Mouse (Mus musculus) kidney, adult 2 months (tissue): ENCODE data around the gene Lipc.

Experiments
- CTCF ChIP-seq: fragments of 200-500 bp; conservative IDR thresholded peaks from 2 replicates; pipeline ENCODE4 v1.5.1; 2011; ENCODE audit warnings: low read depth, mild to moderate bottlenecking, control low read depth, low read length, moderate library complexity, mixed read lengths; ENCODE audit not compliant: insufficient read depth, insufficient read length
- POLR2A ChIP-seq: fragments of 200-500 bp; IDR thresholded peaks from one replicate; pipeline ENCODE4 v1.6.1; 2011; ENCODE audit warnings: low read depth, low read length, control low read depth

DNA sequence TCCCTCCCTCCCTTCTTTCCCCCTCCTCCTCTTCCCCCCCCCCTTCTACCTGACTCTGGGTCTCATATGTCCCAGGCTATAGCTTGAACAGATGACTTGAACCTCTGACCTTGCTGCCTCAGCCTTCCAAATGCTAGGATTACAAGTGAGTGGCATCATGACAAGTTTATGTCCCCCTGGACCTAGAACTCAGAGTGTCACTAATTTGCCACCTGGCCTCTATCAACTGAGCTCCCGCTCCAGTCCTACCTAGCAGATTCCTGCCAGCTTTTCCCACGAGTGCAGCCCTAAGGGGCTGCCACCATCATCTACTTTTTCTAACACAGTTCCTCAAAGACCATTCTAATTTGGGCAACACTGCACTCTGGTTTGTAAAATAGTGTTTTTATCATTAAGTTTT is 13.2 kb downstream of the Lipc start:
- TF ChIP-seq CTCF (no peak), POLR2A (no peak)
